Mouse (Mus musculus) heart, embryonic 13.5 days (tissue): ENCODE measurements around the gene Comp. TPM values are rescaled to one million over a fixed set of nuclear protein-coding genes. Genes with fewer than 3 reads are reported as not detected.

Source experiments
- ATAC-seq: fragments of 200-750 bp; cut with Nextera tagmentation; 2 replicates; pipeline ENCODE4 v1.8.0; 2017; ENCODE audit warnings: moderate TSS enrichment; ENCODE audit not compliant: insufficient number of reproducible peaks, low FRiP score, low TSS enrichment; ENCODE audit errors: extremely low read depth
- H3K27ac ChIP-seq: fragments of 300-500 bp; sonication (generic); replicated peaks from 2 replicates; pipeline ENCODE4 v1.5.1; 2015; ENCODE audit warnings: moderate library complexity, mild to moderate bottlenecking, inconsistent platforms
- H3K27me3 ChIP-seq: fragments of 300-500 bp; sonication (generic); replicated peaks from 2 replicates; pipeline ENCODE4 v1.6.1; 2015; ENCODE audit warnings: mild to moderate bottlenecking, inconsistent platforms
- H3K36me3 ChIP-seq: fragments of 300-500 bp; sonication (generic); 2 replicates; pipeline ENCODE4 v1.6.1; 2015; ENCODE audit warnings: mild to moderate bottlenecking, inconsistent platforms
- H3K4me1 ChIP-seq: fragments of 300-500 bp; sonication (generic); 2 replicates; pipeline ENCODE4 v1.6.1; 2015; ENCODE audit warnings: inconsistent platforms
- H3K4me2 ChIP-seq: fragments of 300-500 bp; sonication (generic); 2 replicates; pipeline ENCODE4 v1.6.1; 2015; ENCODE audit warnings: inconsistent platforms, mild to moderate bottlenecking, moderate library complexity
- H3K4me3 ChIP-seq: fragments of 300-500 bp; sonication (generic); 2 replicates; pipeline ENCODE4 v1.5.1; 2015; ENCODE audit warnings: moderate library complexity, mild to moderate bottlenecking, inconsistent platforms
- H3K9ac ChIP-seq: fragments of 300-500 bp; sonication (generic); 2 replicates; pipeline ENCODE4 v1.6.1; 2015; ENCODE audit warnings: inconsistent platforms, mild to moderate bottlenecking, moderate library complexity
- H3K9me3 ChIP-seq: fragments of 300-500 bp; sonication (generic); 2 replicates; pipeline ENCODE4 v1.6.1; 2016; ENCODE audit warnings: inconsistent platforms
- WGBS: fragments of 180-500 bp; shearing (Covaris S2); methylation state at CpG from one replicate; pipeline ENCODE4 v1.1.7; 2015; ENCODE audit warnings: mixed read lengths; 5-methylcytosine and 5-hydroxymethylcytosine counted together
- polyA plus RNA-seq: library from polyadenylated mRNA; unstranded; fragments of >200 nt; fragmentation: Nextera tagmentation; extraction: Ambion mirVana; gene quantifications from 2 replicates; pipeline ENCODE4 v1.2.1, GENCODE M21; 2015

The Comp gene
- polyA plus RNA-seq, 1 experiment from 2014 or later = 3.5 TPM

GRCm38 (mm10) chr8:70405189-70405588 is 31.8 kb downstream of the Comp start:
- ATAC-seq = no peak
- Histone ChIP-seq H3K4me3 (no peak overlapping the region), H3K27me3 (no peaks in the 10 kb centered on the region), H3K36me3 (peaks cover 19% of the 10 kb centered on the region), H3K9ac (no peak overlapping the region), H3K4me1 (peaks cover 48% of the 10 kb centered on the region), H3K4me2 (no peak overlapping the region), H3K9me3 (0 out of 2 replicates have a peak, but pooled peaks cover 5% of the 10 kb centered on the region), H3K27ac (no peak overlapping the region)
- WGBS = 51% methylated on average over 7 of the region's 7 CpGs

- 62% methylated on average over 11 of the region's 11 CpGs for WGBS
- Histone ChIP-seq H3K27me3 (no peaks in the 10 kb centered on the region), H3K4me2 (peak overlapping the region; percentile 8; the same call in 1 of the 2 replicates), H3K36me3 (peaks cover 16% of the 10 kb centered on the region), H3K9ac (peak overlapping the region; percentile 54; the same call in 1 of the 2 replicates), H3K27ac (no peak overlapping the region; the same call in 1 of the 2 replicates), H3K9me3 (0 out of 2 replicates have a peak, but pooled peaks cover 5% of the 10 kb centered on the region), H3K4me3 (no peak overlapping the region), H3K4me1 (peaks cover 48% of the 10 kb centered on the region)
- no peak for ATAC-seq
Measured at GRCm38 (mm10) chr8:70406427-70407069, 33.2 kb downstream of the Comp start.

- no peaks in the 10 kb centered on the region for H3K27me3 ChIP-seq
- WGBS = 38% methylated on average over 6 of the region's 6 CpGs
- peak overlapping the region; percentile 62 for H3K27ac ChIP-seq
- peaks cover 48% of the 10 kb centered on the region for H3K4me1 ChIP-seq
- H3K4me2 ChIP-seq = peak overlapping the region; percentile 2; the same call in 1 of the 2 replicates
- peaks cover 12% of the 10 kb centered on the region for H3K36me3 ChIP-seq
- H3K9ac ChIP-seq = peak overlapping the region; percentile 68
- ATAC-seq = no peak
- H3K4me3 ChIP-seq = no peak overlapping the region
- 0 out of 2 replicates have a peak, but pooled peaks cover 5% of the 10 kb centered on the region for H3K9me3 ChIP-seq
Measured at GRCm38 (mm10) chr8:70408301-70408700, 34.9 kb downstream of the Comp start.

- no peak overlapping the region for H3K4me2 ChIP-seq
- no peak overlapping the region for H3K4me3 ChIP-seq
- H3K9ac ChIP-seq = peak overlapping the region; percentile 68
- peaks cover 48% of the 10 kb centered on the region for H3K4me1 ChIP-seq
- H3K27me3 ChIP-seq = no peaks in the 10 kb centered on the region
- 0 out of 2 replicates have a peak, but pooled peaks cover 5% of the 10 kb centered on the region for H3K9me3 ChIP-seq
- 85% methylated on average over 10 of the region's 10 CpGs for WGBS
- peaks cover 14% of the 10 kb centered on the region for H3K36me3 ChIP-seq
- H3K27ac ChIP-seq = peak overlapping the region; percentile 62; the same call in 1 of the 2 replicates
- ATAC-seq = no peak
Measured at GRCm38 (mm10) chr8:70409019-70409418, 35.7 kb downstream of the Comp start.

GRCm38 (mm10) chr8:70409455-70409871 is 36.1 kb downstream of the Comp start:
- Histone ChIP-seq H3K27me3 (no peaks in the 10 kb centered on the region), H3K4me2 (no peak overlapping the region), H3K27ac (0 out of 2 replicates have a peak overlapping the region, but pooled peaks have one; percentile 62), H3K9ac (peak overlapping the region; percentile 68; the same call in 1 of the 2 replicates), H3K36me3 (peaks cover 13% of the 10 kb centered on the region), H3K4me1 (peaks cover 48% of the 10 kb centered on the region), H3K4me3 (no peak overlapping the region), H3K9me3 (0 out of 2 replicates have a peak, but pooled peaks cover 1% of the 10 kb centered on the region)
- ATAC-seq = no peak
- WGBS = 66% methylated on average over 9 of the region's 9 CpGs

- ATAC-seq = no peak
- Histone ChIP-seq H3K9me3 (no peaks in the 10 kb centered on the region), H3K4me2 (no peak overlapping the region), H3K27me3 (no peaks in the 10 kb centered on the region), H3K4me3 (no peak overlapping the region), H3K9ac (peak overlapping the region; percentile 14; the same call in 1 of the 2 replicates), H3K27ac (no peak overlapping the region), H3K36me3 (peaks cover 10% of the 10 kb centered on the region; the same call in 1 of the 2 replicates), H3K4me1 (peaks cover 45% of the 10 kb centered on the region)
- WGBS = 88% methylated on average over 5 of the region's 5 CpGs
Measured at GRCm38 (mm10) chr8:70410281-70410680, 36.9 kb downstream of the Comp start.

GRCm38 (mm10) chr8:70414310-70414946 is 41.1 kb downstream of the Comp start:
- Histone ChIP-seq H3K9me3 (no peaks in the 10 kb centered on the region), H3K4me2 (peak overlapping the region; percentile 30; the same call in 1 of the 2 replicates), H3K4me1 (peaks cover 42% of the 10 kb centered on the region), H3K9ac (no peak overlapping the region), H3K27ac (peak overlapping the region; percentile 46; the same call in 1 of the 2 replicates), H3K27me3 (no peaks in the 10 kb centered on the region; the same call in 1 of the 2 replicates), H3K4me3 (no peak overlapping the region), H3K36me3 (peaks cover 10% of the 10 kb centered on the region; the same call in 1 of the 2 replicates)
- peak; percentile 51; the same call in 1 of the 2 replicates for ATAC-seq
- WGBS = 78% methylated on average over 6 of the region's 6 CpGs

GRCm38 (mm10) chr8:70415540-70416451 is 42.4 kb downstream of the Comp start:
- Histone ChIP-seq H3K27ac (no peak overlapping the region; the same call in 1 of the 2 replicates), H3K9me3 (no peaks in the 10 kb centered on the region), H3K4me2 (0 out of 2 replicates have a peak overlapping the region, but pooled peaks have one; percentile 11), H3K4me1 (peaks cover 52% of the 10 kb centered on the region), H3K4me3 (no peak overlapping the region), H3K9ac (no peak overlapping the region; the same call in 1 of the 2 replicates), H3K36me3 (peaks cover 10% of the 10 kb centered on the region; the same call in 1 of the 2 replicates), H3K27me3 (no peaks in the 10 kb centered on the region; the same call in 1 of the 2 replicates)
- WGBS = 70% methylated on average over 8 of the region's 8 CpGs
- ATAC-seq = no peak

GRCm38 (mm10) chr8:70416941-70417340 is 43.6 kb downstream of the Comp start:
- H3K4me1 ChIP-seq = peaks cover 64% of the 10 kb centered on the region

GRCm38 (mm10) chr8:70417914-70418313 is 44.6 kb downstream of the Comp start:
- no peak overlapping the region for H3K9ac ChIP-seq
- no peaks in the 10 kb centered on the region; the same call in 1 of the 2 replicates for H3K27me3 ChIP-seq
- WGBS = 45% methylated on average over 10 of the region's 10 CpGs
- H3K9me3 ChIP-seq = no peaks in the 10 kb centered on the region
- peaks cover 65% of the 10 kb centered on the region for H3K4me1 ChIP-seq
- no peak overlapping the region for H3K27ac ChIP-seq
- H3K36me3 ChIP-seq = peaks cover 8% of the 10 kb centered on the region; the same call in 1 of the 2 replicates
- no peak for ATAC-seq
- H3K4me3 ChIP-seq = no peak overlapping the region
- peak overlapping the region; percentile 30 for H3K4me2 ChIP-seq

More at GRCm38 (mm10) chr8:70416941-70417340, 43.6 kb downstream of the Comp start:
- 51% methylated on average over 6 of the region's 6 CpGs for WGBS
- Histone ChIP-seq H3K27ac (0 out of 2 replicates have a peak overlapping the region, but pooled peaks have one; percentile 37), H3K36me3 (peaks cover 10% of the 10 kb centered on the region; the same call in 1 of the 2 replicates), H3K9ac (peak overlapping the region; percentile 58), H3K27me3 (no peaks in the 10 kb centered on the region; the same call in 1 of the 2 replicates), H3K4me3 (no peak overlapping the region), H3K9me3 (no peaks in the 10 kb centered on the region), H3K4me2 (peak overlapping the region; percentile 30)
- no peak for ATAC-seq
